Mouse (Mus musculus): Measurements from ENCODE around the gene Apoa2.

GRCm38 (mm10) chr1:171274171-171274570 lies 49.3 kb downstream of the Apoa2 start:
- TF ChIP-seq POLR2A (IDR thresholded peaks at IDR 0.05; ENCODE audit: low read depth, low read length) = no peak
- no peak for TF ChIP-seq CTCF (conservative IDR thresholded peaks at IDR 0.05; ENCODE audit: insufficient read depth, insufficient read length, low read depth, low read length)
